Mouse (Mus musculus): ENCODE measurements around the gene Ramp2.

DNA sequence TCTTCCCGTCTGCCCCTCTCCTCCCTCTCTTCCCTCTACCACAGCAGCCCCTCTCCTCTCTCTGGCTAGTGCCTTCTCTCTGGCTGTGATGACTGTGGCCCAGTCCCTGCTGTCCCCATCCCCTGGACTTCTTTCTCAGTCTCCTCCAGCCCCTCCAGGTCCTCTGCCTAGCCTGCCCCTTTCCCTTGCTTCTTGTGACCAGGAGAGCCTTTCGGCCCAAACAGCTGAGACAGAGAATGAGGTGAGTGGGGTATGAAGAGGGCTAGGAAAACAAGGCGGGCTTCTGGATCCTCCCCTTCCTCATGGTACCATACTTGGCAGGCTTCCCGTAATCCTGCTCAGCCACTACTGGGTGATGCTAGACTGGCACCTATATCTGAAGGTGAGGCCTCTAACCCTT is 29.5 kb downstream of the Ramp2 start:
- TF ChIP-seq GATA1 (IDR thresholded peaks at IDR 0.05; ENCODE audit: borderline replicate concordance, low read length) (no peak), FLI1 (IDR thresholded peaks at IDR 0.05; ENCODE audit: low read length) (no peak)

Data from megakaryocyte, embryonic 14.5 days (primary cell).